Comparison of ENCODE assay signal across 8 mouse cellular contexts in the genomic region with DNA sequence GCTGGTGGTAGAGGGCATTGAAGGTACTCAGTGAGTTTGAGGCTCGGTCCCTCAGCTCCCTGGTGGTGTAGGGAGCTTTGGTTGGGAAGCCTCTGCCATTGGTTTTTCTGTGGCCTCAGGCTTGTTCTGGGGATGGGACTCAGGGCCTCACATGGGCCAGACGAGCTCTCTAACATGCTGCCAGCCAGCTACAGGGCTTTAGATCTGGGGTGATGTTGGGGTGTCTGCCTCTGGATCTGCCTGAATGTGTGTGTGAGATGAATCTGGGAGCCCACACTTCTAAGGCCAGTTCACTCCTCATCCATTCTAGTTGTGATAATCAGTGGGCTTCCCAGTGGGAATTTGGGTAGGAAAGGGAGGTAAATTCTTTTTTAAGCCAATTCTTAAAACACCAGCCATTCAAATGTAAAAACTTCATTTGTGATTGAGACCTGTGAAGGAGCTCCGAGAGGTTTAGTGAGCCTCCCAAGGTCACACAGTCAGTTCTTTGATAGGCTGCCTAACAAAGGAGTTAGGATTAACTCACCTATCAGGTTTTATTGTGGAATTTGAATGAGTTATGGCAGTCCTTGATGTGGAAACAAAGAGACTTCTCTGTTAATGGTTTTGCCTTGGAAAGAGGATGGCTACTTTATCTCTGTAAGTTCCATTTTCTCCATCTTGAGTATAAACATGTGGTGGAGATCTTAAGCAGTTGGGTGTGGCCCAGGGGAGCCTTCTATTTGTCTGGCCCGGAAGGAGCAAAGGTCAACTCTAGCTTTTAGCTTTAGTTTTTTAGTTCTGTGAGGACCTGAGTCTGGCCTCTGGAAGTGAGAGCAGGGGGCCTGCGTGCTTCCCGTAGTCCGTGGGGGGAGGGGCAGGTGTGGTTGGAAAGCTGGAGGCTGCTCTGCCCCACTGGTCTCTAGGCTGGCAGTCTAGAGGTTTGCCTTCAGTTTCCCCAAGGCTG. TPM values are rescaled to one million over a fixed set of nuclear protein-coding genes. Genes with fewer than 3 reads are reported as not detected.
DNase-seq lines count a peak whose midpoint lies in the region; ATAC-seq and TF ChIP-seq lines count a peak whose summit lies in the region.

No protein-coding gene starts in this region.

- H3K9ac ChIP-seq in kidney, embryonic 16.5 days (replicated peaks; ENCODE audit: low read length): no peak overlapping the region
- H3K9ac ChIP-seq in stomach, embryonic 16.5 days (ENCODE audit: low read length): 0 out of 2 replicates have a peak overlapping the region, but pooled peaks have one; percentile 1

- no peaks in the 10 kb centered on the region for H3K9me3 ChIP-seq in kidney, embryonic 16.5 days (ENCODE audit: low read length)
- no peaks in the 10 kb centered on the region for H3K9me3 ChIP-seq in stomach, embryonic 16.5 days (replicated peaks; ENCODE audit: control insufficient read depth, low read length)

- WGBS in lung, adult 2 months: 50% methylated on average over 7 of the region's 7 CpGs
- WGBS in kidney, embryonic 16.5 days: 31% methylated on average over 7 of the region's 7 CpGs
- 22% methylated on average over 7 of the region's 7 CpGs for WGBS in stomach, embryonic 16.5 days

- H3K4me3 ChIP-seq in lung, adult 2 months (replicated peaks; ENCODE audit: extremely low read depth, low read depth, low read length): no peak overlapping the region
- H3K4me3 ChIP-seq in kidney, embryonic 16.5 days (ENCODE audit: low read length): no peak overlapping the region
- H3K4me3 ChIP-seq in stomach, embryonic 16.5 days (replicated peaks; ENCODE audit: low read length): no peak overlapping the region

- H3K4me1 ChIP-seq in lung, adult 2 months (ENCODE audit: control insufficient read depth, insufficient read depth, low read length): no peaks in the 10 kb centered on the region; the same call in 1 of the 2 replicates
- H3K4me1 ChIP-seq in kidney, embryonic 16.5 days (ENCODE audit: insufficient read depth, low read length): peaks cover 97% of the 10 kb centered on the region
- peaks cover 71% of the 10 kb centered on the region for H3K4me1 ChIP-seq in stomach, embryonic 16.5 days (ENCODE audit: control insufficient read depth, insufficient read depth, low read length)

- no peak overlapping the region for H3K4me2 ChIP-seq in kidney, embryonic 16.5 days (replicated peaks; ENCODE audit: low read depth, low read length)
- H3K4me2 ChIP-seq in stomach, embryonic 16.5 days (ENCODE audit: low read depth, low read length): no peak overlapping the region

- peak overlapping the region; percentile 19; the same call in 1 of the 2 replicates for H3K27ac ChIP-seq in kidney, embryonic 16.5 days (ENCODE audit: low read length)
- H3K27ac ChIP-seq in stomach, embryonic 16.5 days (ENCODE audit: low read length): peak overlapping the region; percentile 60

- TF ChIP-seq POLR2A in lung, adult 2 months (IDR thresholded peaks at IDR 0.05; ENCODE audit: borderline replicate concordance, extremely low read depth, low read depth, low read length): no peak

- DNase-seq in cerebellum, postnatal 10 days: peak; percentile 44 to 49
- no peak for DNase-seq in cerebellum, adult 9-10 months
- DNase-seq in lung, postnatal 14 days: peak; percentile 50
- no peak for DNase-seq in lung, adult 2 months
- no peak for DNase-seq in spleen, adult 12 weeks (ENCODE audit: low spot score)

- 0 out of 2 replicates have a peak, but pooled peaks have one; percentile 28 for ATAC-seq in kidney, embryonic 16.5 days (ENCODE audit: low FRiP score, low TSS enrichment)
- ATAC-seq in stomach, embryonic 16.5 days (ENCODE audit: insufficient read depth, low FRiP score): peak; percentile 36; the same call in 1 of the 2 replicates
- no peak for ATAC-seq in activated CD4-positive, CD25-positive, alpha-beta regulatory T cell, adult 4 months

- no peaks in the 10 kb centered on the region for H3K27me3 ChIP-seq in kidney, embryonic 16.5 days (ENCODE audit: insufficient read depth, low read length)
- H3K27me3 ChIP-seq in stomach, embryonic 16.5 days (ENCODE audit: control insufficient read depth, insufficient read depth, low read length): no peaks in the 10 kb centered on the region

- H3K36me3 ChIP-seq in kidney, embryonic 16.5 days (ENCODE audit: insufficient read depth, low read length): no peaks in the 10 kb centered on the region
- no peaks in the 10 kb centered on the region for H3K36me3 ChIP-seq in stomach, embryonic 16.5 days (ENCODE audit: control insufficient read depth, insufficient read depth, low read length)

- TF ChIP-seq CTCF in lung, adult 2 months (IDR thresholded peaks at IDR 0.05; ENCODE audit: insufficient read depth, low read length): no peak

RNA-seq across cellular contexts. Expression of gene Tead1, which starts 12.0 kb away (rescaled TPM):
- 32.4 and 45.9 TPM in 2 replicates for polyA plus RNA-seq in lung, adult 2 months (2012; rRNA removed)
- 18.0 and 25.7 TPM in 2 replicates for polyA plus RNA-seq in kidney, embryonic 16.5 days (2015; fragmentation: Nextera tagmentation; extraction: Ambion mirVana)
- polyA plus RNA-seq in stomach, embryonic 16.5 days (2015; fragmentation: Nextera tagmentation; extraction: Ambion mirVana): 18.0 and 18.9 TPM in 2 replicates
- polyA plus RNA-seq in activated CD4-positive, CD25-positive, alpha-beta regulatory T cell, adult 4 months (2017; shearing (Covaris generic)): under 1 TPM in 1 of 2 experiments, not detected in 1; 0.60 TPM

Comparison
In these comparisons a context has a peak if more than half of its experiments do, and no peak if none do; other contexts are left out.
1. DNase-seq: peak in cerebellum, postnatal 10 days (2 of 2) and lung, postnatal 14 days (single experiment); none in cerebellum, adult 9-10 months (single experiment), lung, adult 2 months (single experiment) and spleen, adult 12 weeks (single experiment).
2. RNA of gene Tead1, which starts 12.0 kb away (polyA plus RNA-seq): 32.4 to 45.9 TPM in lung, adult 2 months, 18.0 to 18.9 TPM in stomach, embryonic 16.5 days and 18.0 to 25.7 TPM in kidney, embryonic 16.5 days; 0.60 TPM in activated CD4-positive, CD25-positive, alpha-beta regulatory T cell, adult 4 months; every median in the first group is over 10 times any median in the second.